Mouse (Mus musculus) megakaryocyte, embryonic 14.5 days (primary cell): Measurements from ENCODE around the gene Lhx3. TPM values are rescaled to one million over a fixed set of nuclear protein-coding genes. Genes with fewer than 3 reads are reported as not detected.

Source experiments
- H3K27me3 ChIP-seq: replicated peaks from 2 replicates; pipeline ENCODE3; 2012; ENCODE audit warnings: inconsistent platforms
- H3K36me3 ChIP-seq: replicated peaks from 2 replicates; pipeline ENCODE3; 2012; ENCODE audit warnings: low read length, inconsistent platforms, mixed read lengths
- H3K4me1 ChIP-seq: 2 replicates; pipeline ENCODE4 v1.6.1; 2012; ENCODE audit warnings: inconsistent platforms
- H3K4me3 ChIP-seq: replicated peaks from 2 replicates; pipeline ENCODE3; 2012; ENCODE audit warnings: moderate library complexity, mild to moderate bottlenecking, inconsistent platforms
- H3K9me3 ChIP-seq: 2 replicates; pipeline ENCODE4 v1.6.1; 2012; ENCODE audit warnings: inconsistent platforms
- FLI1 ChIP-seq: IDR thresholded peaks from 2 replicates; pipeline ENCODE4 v1.6.1; 2012; ENCODE audit warnings: low read length, inconsistent platforms, mixed read lengths
- GATA1 ChIP-seq: IDR thresholded peaks from 3 replicates; pipeline ENCODE4 v1.6.1; 2012; ENCODE audit warnings: mixed read lengths, low read length, inconsistent platforms, borderline replicate concordance
- polyA plus RNA-seq: library from polyadenylated mRNA; stranded (reverse); fragments of >175 nt; gene quantifications from 2 replicates; pipeline ENCODE4 v1.2.3, GENCODE M21; 2012; ENCODE audit warnings: low replicate concordance; ENCODE audit not compliant: insufficient read depth

Lhx3 gene
- polyA plus RNA-seq, 1 experiment = not detected

GRCm38 (mm10) chr2:26176731-26177130 is 31.4 kb downstream of the Lhx3 start:
- Histone ChIP-seq H3K36me3 (no peaks in the 10 kb centered on the region), H3K4me1 (no peaks in the 10 kb centered on the region; the same call in 1 of the 2 replicates), H3K27me3 (peaks cover 68% of the 10 kb centered on the region), H3K4me3 (no peak overlapping the region), H3K9me3 (no peaks in the 10 kb centered on the region)
- TF ChIP-seq GATA1 (no peak), FLI1 (no peak)

GRCm38 (mm10) chr2:26175191-26175590 is 32.9 kb downstream of the Lhx3 start:
- Histone ChIP-seq H3K27me3 (peaks cover 76% of the 10 kb centered on the region), H3K9me3 (no peaks in the 10 kb centered on the region), H3K4me1 (no peaks in the 10 kb centered on the region; the same call in 1 of the 2 replicates), H3K36me3 (no peaks in the 10 kb centered on the region), H3K4me3 (no peak overlapping the region)
- no peak for TF ChIP-seq FLI1
- no peak for TF ChIP-seq GATA1

DNA sequence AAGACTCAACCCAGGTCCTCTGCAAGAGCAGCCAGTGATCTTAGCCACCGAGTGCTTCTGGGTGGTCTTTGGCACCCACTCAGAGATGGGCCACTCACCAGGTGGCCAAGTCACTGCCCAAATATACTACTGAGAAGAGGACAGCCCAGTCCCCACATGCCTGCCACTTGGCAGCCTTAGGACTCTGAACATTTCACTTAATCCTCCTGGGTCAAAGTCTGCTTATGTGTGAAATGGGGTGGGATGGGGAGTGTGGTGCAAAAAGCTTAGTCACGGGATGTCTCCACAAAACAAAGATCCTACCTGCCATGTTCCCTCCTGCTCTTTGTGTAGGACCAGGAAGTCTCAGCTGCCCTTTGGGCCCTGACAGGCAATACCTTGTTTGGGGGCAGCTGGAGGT is 35.9 kb downstream of the Lhx3 start:
- TF ChIP-seq FLI1 (no peak), GATA1 (no peak)

DNA sequence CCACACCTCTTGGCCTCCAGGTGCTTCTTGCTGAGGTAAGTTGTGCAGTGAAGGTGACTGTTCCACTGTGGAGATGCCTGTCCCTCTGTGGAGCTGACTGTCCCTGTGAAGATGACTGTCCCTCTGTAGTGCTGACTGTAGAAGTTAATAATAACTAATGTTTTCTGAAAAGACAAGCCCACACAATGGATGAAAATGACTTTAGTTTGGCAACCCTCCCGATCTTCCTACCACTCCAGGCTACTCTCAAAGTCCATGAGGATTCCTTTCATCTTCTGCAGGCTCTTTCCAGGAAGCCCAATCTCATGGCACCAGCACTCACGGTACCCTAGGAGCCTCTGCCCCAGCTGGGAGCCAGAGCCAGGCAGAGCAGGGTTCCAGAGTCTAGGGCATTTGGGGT is 37.7 kb downstream of the Lhx3 start:
- no peak for TF ChIP-seq FLI1
- no peak for TF ChIP-seq GATA1
- H3K27me3 ChIP-seq = peaks cover 83% of the 10 kb centered on the region
- H3K4me3 ChIP-seq = no peak overlapping the region
- H3K9me3 ChIP-seq = no peaks in the 10 kb centered on the region
- H3K4me1 ChIP-seq = peaks cover 11% of the 10 kb centered on the region
- no peaks in the 10 kb centered on the region for H3K36me3 ChIP-seq

More for the DNA sequence above, 35.9 kb downstream of the Lhx3 start:
- H3K4me3 ChIP-seq = no peak overlapping the region
- H3K9me3 ChIP-seq = no peaks in the 10 kb centered on the region
- peaks cover 11% of the 10 kb centered on the region for H3K4me1 ChIP-seq
- no peaks in the 10 kb centered on the region for H3K36me3 ChIP-seq
- H3K27me3 ChIP-seq = peaks cover 86% of the 10 kb centered on the region

GRCm38 (mm10) chr2:26168843-26169579 is 39.1 kb downstream of the Lhx3 start:
- Histone ChIP-seq H3K27me3 (peaks cover 80% of the 10 kb centered on the region), H3K4me3 (no peak overlapping the region), H3K4me1 (peaks cover 11% of the 10 kb centered on the region), H3K36me3 (no peaks in the 10 kb centered on the region), H3K9me3 (no peaks in the 10 kb centered on the region)
- TF ChIP-seq GATA1 (no peak), FLI1 (no peak)

- peaks cover 76% of the 10 kb centered on the region for H3K27me3 ChIP-seq
These were observed 41.2 kb downstream of the Lhx3 start for GRCm38 (mm10) chr2:26166890-26167289.

GRCm38 (mm10) chr2:26158064-26158463 is 50.0 kb downstream of the Lhx3 start:
- peaks cover 50% of the 10 kb centered on the region for H3K27me3 ChIP-seq
- H3K9me3 ChIP-seq = no peaks in the 10 kb centered on the region
- no peak for TF ChIP-seq FLI1
- TF ChIP-seq GATA1 = no peak
- no peak overlapping the region for H3K4me3 ChIP-seq
- peaks cover 24% of the 10 kb centered on the region for H3K4me1 ChIP-seq
- no peaks in the 10 kb centered on the region for H3K36me3 ChIP-seq

More at GRCm38 (mm10) chr2:26166890-26167289, 41.2 kb downstream of the Lhx3 start:
- H3K4me3 ChIP-seq = no peak overlapping the region
- peaks cover 11% of the 10 kb centered on the region for H3K4me1 ChIP-seq
- no peaks in the 10 kb centered on the region for H3K36me3 ChIP-seq
- H3K9me3 ChIP-seq = no peaks in the 10 kb centered on the region
- TF ChIP-seq GATA1 (no peak), FLI1 (no peak)

GRCm38 (mm10) chr2:26156191-26156977 is 51.7 kb downstream of the Lhx3 start:
- H3K27me3 ChIP-seq = peaks cover 42% of the 10 kb centered on the region
- H3K4me3 ChIP-seq = no peak overlapping the region
- H3K4me1 ChIP-seq = peaks cover 24% of the 10 kb centered on the region
- no peak for TF ChIP-seq FLI1
- TF ChIP-seq GATA1 = no peak
- H3K36me3 ChIP-seq = no peaks in the 10 kb centered on the region
- no peaks in the 10 kb centered on the region for H3K9me3 ChIP-seq

DNA sequence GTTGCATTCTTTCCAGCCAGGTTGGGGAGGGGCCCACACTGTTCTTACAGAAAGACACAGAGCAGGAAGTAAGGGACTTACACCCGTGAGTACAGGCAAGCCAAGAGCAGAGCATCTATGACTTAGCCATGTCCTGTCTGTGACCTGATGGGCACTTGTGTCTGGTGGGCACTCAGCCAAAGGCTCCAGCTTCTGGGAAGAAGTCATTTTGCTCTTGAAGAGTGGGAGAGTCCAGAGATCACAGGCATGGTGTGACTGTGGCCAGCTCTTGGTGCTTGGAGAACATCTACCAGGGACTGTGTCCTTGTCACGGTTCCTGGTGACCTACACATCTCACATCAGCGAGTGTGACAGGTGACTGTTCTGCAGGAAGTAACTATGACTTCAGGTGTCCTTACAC is 52.4 kb downstream of the Lhx3 start:
- peaks cover 40% of the 10 kb centered on the region for H3K27me3 ChIP-seq
- TF ChIP-seq FLI1 = no peak
- no peak for TF ChIP-seq GATA1
- H3K9me3 ChIP-seq = no peaks in the 10 kb centered on the region
- peaks cover 24% of the 10 kb centered on the region for H3K4me1 ChIP-seq
- no peak overlapping the region for H3K4me3 ChIP-seq
- H3K36me3 ChIP-seq = no peaks in the 10 kb centered on the region

DNA sequence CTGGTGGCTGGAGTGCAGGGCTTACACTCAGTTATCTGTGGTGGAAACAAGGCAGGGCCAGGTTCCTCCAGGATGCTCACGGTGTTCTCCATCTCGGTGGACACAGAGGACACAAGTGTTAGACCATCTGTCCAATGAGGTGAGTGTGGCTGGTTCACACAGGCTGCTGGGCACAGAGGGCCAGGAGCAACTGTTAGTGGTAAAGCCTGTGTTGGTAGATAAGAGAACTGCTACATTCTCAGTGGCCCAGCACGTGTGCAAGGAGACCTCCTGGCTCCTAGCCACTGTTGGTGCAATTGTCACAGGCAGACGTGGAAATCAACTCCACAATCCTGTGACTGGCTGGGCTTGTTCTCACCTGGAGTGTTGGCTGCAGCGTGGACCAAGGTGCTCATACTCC is 53.5 kb downstream of the Lhx3 start:
- no peaks in the 10 kb centered on the region for H3K36me3 ChIP-seq
- no peak for TF ChIP-seq FLI1
- TF ChIP-seq GATA1 = no peak

More for the DNA sequence above, 53.5 kb downstream of the Lhx3 start:
- Histone ChIP-seq H3K9me3 (no peaks in the 10 kb centered on the region), H3K4me1 (peaks cover 24% of the 10 kb centered on the region), H3K4me3 (no peak overlapping the region), H3K27me3 (peaks cover 35% of the 10 kb centered on the region)
